ENCODE assay signal across 10 mouse cellular contexts in the genomic region with DNA sequence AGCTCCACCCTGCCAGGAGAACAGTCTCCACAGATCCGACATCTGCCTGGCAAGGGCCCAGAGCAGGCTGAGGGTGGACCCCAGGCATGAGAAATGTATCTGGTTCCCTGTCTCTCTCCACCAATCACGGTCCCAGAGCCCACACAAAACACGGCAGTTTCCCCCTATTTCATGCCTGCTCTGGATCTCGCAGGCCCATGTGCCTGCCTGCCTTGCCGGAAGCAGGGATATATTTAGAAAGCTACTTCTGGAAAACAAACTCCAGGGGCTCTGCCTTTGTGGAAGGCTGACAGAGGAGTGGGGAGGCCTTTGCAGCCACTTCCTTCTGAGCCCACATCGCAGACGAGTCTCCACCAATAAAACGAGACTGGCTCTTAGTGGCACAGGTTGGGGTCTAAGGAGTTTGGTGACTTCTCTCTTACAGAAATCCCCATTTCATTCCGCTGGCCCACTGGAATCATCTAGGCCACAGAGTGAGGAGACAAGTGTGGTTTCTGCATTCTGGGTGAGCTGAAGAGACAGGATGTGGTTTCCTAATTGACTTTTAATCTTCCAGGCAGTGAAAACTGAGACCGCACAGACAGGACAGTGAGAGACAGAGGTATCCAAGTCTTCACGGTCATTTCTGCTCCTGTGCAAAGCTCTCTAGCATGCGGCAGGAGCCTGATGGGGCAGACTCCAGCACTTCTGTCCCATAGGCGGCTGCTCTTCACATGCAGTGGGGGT. TPM values are rescaled to one million over a fixed set of nuclear protein-coding genes. Genes with fewer than 3 reads are reported as not detected.
DNase-seq lines count a peak whose midpoint lies in the region; ATAC-seq and TF ChIP-seq lines count a peak whose summit lies in the region.
"Had no signal": no experiment of that assay in that cellular context is flagged by ENCODE, and none has a peak within 500 bp of the region (broad histone marks: within the 10 kb centered on the region; RNA-seq: fewer than 3 reads in every experiment).

No protein-coding gene starts in this region.

- no peaks in the 10 kb centered on the region for H3K9me3 ChIP-seq in limb, embryonic 11.5 days (ENCODE audit: control insufficient read depth, low read length)
- H3K9me3 ChIP-seq in neural tube, embryonic 11.5 days (ENCODE audit: control insufficient read depth, low read length), result no peaks in the 10 kb centered on the region
- H3K9me3 ChIP-seq: G1E had no signal

- H3K9ac ChIP-seq in limb, embryonic 11.5 days (ENCODE audit: low read length), result no peak overlapping the region
- no peak overlapping the region for H3K9ac ChIP-seq in neural tube, embryonic 11.5 days (ENCODE audit: low read length)

- no peak for TF ChIP-seq POLR2A in kidney, adult 2 months (IDR thresholded peaks at IDR 0.05; ENCODE audit: low read depth, low read length)

- H3K27me3 ChIP-seq in kidney, adult 2 months (replicated peaks; ENCODE audit: control insufficient read depth, insufficient read depth, low read length), result no peaks in the 10 kb centered on the region
- no peaks in the 10 kb centered on the region for H3K27me3 ChIP-seq in limb, embryonic 11.5 days (ENCODE audit: control insufficient read depth, insufficient read depth, low read length)
- no peaks in the 10 kb centered on the region for H3K27me3 ChIP-seq in neural tube, embryonic 11.5 days (ENCODE audit: control insufficient read depth, insufficient read depth, low read length)

- H3K4me2 ChIP-seq in limb, embryonic 11.5 days (ENCODE audit: low read depth, severe bottlenecking), result no peak overlapping the region
- H3K4me2 ChIP-seq in neural tube, embryonic 11.5 days (ENCODE audit: low read depth), result no peak overlapping the region

- WGBS in kidney, adult 2 months, result 47% methylated on average over 13 of the region's 13 CpGs
- 44% methylated on average over 13 of the region's 13 CpGs for WGBS in limb, embryonic 11.5 days
- WGBS in neural tube, embryonic 11.5 days, result 55% methylated on average over 13 of the region's 13 CpGs

- H3K27ac ChIP-seq in kidney, adult 2 months (ENCODE audit: insufficient read depth, low read depth, low read length), result no peak overlapping the region
- H3K27ac ChIP-seq in limb, embryonic 11.5 days (replicated peaks; ENCODE audit: low read depth, low read length), result no peak overlapping the region
- H3K27ac ChIP-seq in neural tube, embryonic 11.5 days (ENCODE audit: low read depth, low read length), result peak overlapping the region; percentile 49; the same call in 1 of the 2 replicates

- H3K4me1 ChIP-seq in kidney, adult 2 months (ENCODE audit: control insufficient read depth, insufficient read depth, low read length), result 0 out of 2 replicates have a peak, but pooled peaks cover 5% of the 10 kb centered on the region
- H3K4me1 ChIP-seq in limb, embryonic 11.5 days (ENCODE audit: control insufficient read depth, insufficient read depth, low read length), result 0 out of 2 replicates have a peak, but pooled peaks cover 4% of the 10 kb centered on the region
- no peaks in the 10 kb centered on the region for H3K4me1 ChIP-seq in neural tube, embryonic 11.5 days (ENCODE audit: control insufficient read depth, insufficient read depth, low read length)

- TF ChIP-seq CTCF in kidney, adult 2 months (conservative IDR thresholded peaks at IDR 0.05; ENCODE audit: insufficient read depth, insufficient read length, low read depth, low read length), result no peak

- no peak overlapping the region for H3K4me3 ChIP-seq in kidney, adult 2 months (ENCODE audit: insufficient read depth, low read depth, low read length)
- H3K4me3 ChIP-seq in limb, embryonic 11.5 days (ENCODE audit: low read depth, low read length), result no peak overlapping the region
- no peak overlapping the region for H3K4me3 ChIP-seq in neural tube, embryonic 11.5 days (ENCODE audit: low read depth, low read length)

- H3K36me3 ChIP-seq in kidney, adult 2 months (ENCODE audit: control insufficient read depth, insufficient read depth, low read length), result no peaks in the 10 kb centered on the region
- H3K36me3 ChIP-seq in limb, embryonic 11.5 days (ENCODE audit: control insufficient read depth, insufficient read depth, low read length), result no peaks in the 10 kb centered on the region
- no peaks in the 10 kb centered on the region for H3K36me3 ChIP-seq in neural tube, embryonic 11.5 days (ENCODE audit: control insufficient read depth, insufficient read depth, low read length)
- H3K36me3 ChIP-seq: G1E had no signal

- no peak for ATAC-seq in cerebellum, adult (ENCODE audit: insufficient number of reproducible peaks, low FRiP score, low TSS enrichment)
- no peak for ATAC-seq in limb, embryonic 11.5 days (ENCODE audit: insufficient number of reproducible peaks, low FRiP score, low TSS enrichment, low read depth)
- ATAC-seq in neural tube, embryonic 11.5 days (ENCODE audit: insufficient read depth, low FRiP score, low TSS enrichment), result no peak

- peak; percentile 47 to 57 for DNase-seq in cerebellum, postnatal 14 days
- peak; percentile 47 for DNase-seq in Muller cell, postnatal 12 days (ENCODE audit: inconsistent ontology term)
- DNase-seq in frontal cortex, postnatal 25 days (ENCODE audit: low spot score in 2 of 2), result peak; percentile 50 to 52
- DNase-seq in kidney, adult 2 months, result peak; percentile 42
- peak; percentile 41 for DNase-seq in limb, embryonic 11.5 days (ENCODE audit: low spot score)
- DNase-seq in neural tube, embryonic 11.5 days (ENCODE audit: low spot score), result peak; percentile 27
- no peak for DNase-seq in spleen, postnatal 4 days (ENCODE audit: low spot score in 2 of 2)

RNA-seq across cellular contexts. Expression of a gene that starts 54.6 kb away (rescaled TPM):
- 0.12 and 0.19 TPM in 2 replicates for polyA plus RNA-seq in kidney, adult 2 months (2012; rRNA removed)
- polyA plus RNA-seq in limb, embryonic 11.5 days (2014; fragmentation: Nextera tagmentation; extraction: Ambion mirVana), result not detected in 2 replicates
- not detected in 2 replicates for polyA plus RNA-seq in neural tube, embryonic 11.5 days (2014; fragmentation: Nextera tagmentation; extraction: Ambion mirVana)
- polyA plus RNA-seq: G1E; large intestine, adult 2 months had no signal

Comparison
In these comparisons a context has a peak if more than half of its experiments do, and no peak if none do; other contexts are left out.
1. DNase-seq: peak in cerebellum, postnatal 14 days (2 of 2), Muller cell, postnatal 12 days (single experiment), frontal cortex, postnatal 25 days (2 of 2), kidney, adult 2 months (single experiment), limb, embryonic 11.5 days (single experiment) and neural tube, embryonic 11.5 days (single experiment); none in spleen, postnatal 4 days (0 of 2).